Mouse (Mus musculus): ENCODE results near the gene Cptp. TPM values are rescaled to one million over a fixed set of nuclear protein-coding genes. Genes with fewer than 3 reads are reported as not detected.

Gene Cptp
- polyA plus RNA-seq, 1 experiment from 2014 or later = 24.8 TPM

DNA sequence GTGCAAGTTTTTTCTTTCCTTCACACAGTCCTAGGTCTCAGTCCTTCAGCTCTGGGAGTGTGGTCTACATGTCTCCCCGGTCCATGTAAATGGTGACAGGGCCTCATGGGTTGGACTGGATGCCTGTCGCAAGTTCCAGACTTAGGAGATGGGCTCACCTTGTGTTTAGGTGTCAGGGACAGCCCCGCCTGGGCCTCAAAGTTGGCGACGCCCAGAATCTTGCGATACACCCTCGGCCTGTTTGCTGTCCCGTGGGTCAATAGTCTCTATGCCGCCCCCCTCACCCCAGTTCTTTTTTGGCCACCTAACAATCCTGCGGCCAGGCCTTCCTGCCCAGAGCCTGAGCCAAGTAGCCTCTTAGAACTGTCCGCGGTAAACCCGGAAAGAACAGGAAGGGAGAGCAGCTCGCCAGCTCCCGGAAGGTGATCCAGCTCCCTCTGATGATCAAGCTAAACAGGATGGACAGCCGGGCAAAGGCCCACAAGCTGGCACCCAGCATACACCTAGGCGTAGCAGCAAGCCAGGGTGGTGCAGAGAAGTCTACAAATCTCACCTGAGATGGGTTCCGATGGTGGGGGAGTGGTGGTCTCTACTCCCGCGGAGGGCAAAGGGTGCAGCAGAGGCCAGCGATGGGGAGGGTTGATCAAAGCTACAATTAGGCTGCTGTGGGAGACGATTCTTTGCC, 484 bp downstream of the Cptp start:
- Histone ChIP-seq H3K4me3 (peak overlapping the region; percentile 87), H3K27ac (peak overlapping the region; percentile 91), H3K27me3 (ENCODE audit: insufficient read depth, poor library complexity, severe bottlenecking) (no peaks in the 10 kb centered on the region), H3K9me3 (no peaks in the 10 kb centered on the region), H3K36me3 (peaks cover 58% of the 10 kb centered on the region), H3K4me1 (replicated peaks) (peaks cover 28% of the 10 kb centered on the region)
- 10% methylated on average over 22 of the region's 22 CpGs for WGBS
- DNase-seq (ENCODE audit: low spot score) = no peak

DNA sequence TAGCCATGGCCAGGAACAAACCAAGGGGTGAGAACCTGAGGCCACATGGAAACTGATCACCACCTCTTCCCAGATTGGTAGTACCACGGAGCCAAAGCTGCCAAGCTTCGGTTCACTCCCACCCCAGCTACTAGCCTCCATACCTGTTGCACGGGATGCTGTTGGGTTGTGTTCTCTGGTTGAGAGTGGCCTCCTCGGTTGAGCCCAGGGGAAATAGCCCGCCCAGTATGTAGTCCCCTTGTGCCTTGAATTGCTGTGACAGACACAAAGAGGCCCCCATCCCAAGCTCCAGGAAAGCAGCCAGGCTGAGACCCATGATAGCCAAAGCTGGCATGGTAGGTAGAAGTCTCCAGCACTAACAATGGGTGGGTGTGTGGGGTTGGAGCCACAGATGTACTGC, 6.2 kb downstream of the Cptp start, which contains the start of gene Tas1r3:
Tas1r3 (minus strand) TSS at position 362 of the 400 bp plus-strand sequence.
- Histone ChIP-seq H3K4me1 (replicated peaks) (peaks cover 1% of the 10 kb centered on the region; the same call in 1 of the 2 replicates), H3K36me3 (peaks cover 75% of the 10 kb centered on the region), H3K27me3 (ENCODE audit: insufficient read depth, poor library complexity, severe bottlenecking) (no peaks in the 10 kb centered on the region), H3K27ac (no peak within 1 kb of the TSS), H3K4me3 (no peak within 1 kb of the TSS), H3K9me3 (no peaks in the 10 kb centered on the region)
- WGBS = 84% methylated on average over 5 of the region's 5 CpGs
- DNase-seq (ENCODE audit: low spot score) = no peak

DNA sequence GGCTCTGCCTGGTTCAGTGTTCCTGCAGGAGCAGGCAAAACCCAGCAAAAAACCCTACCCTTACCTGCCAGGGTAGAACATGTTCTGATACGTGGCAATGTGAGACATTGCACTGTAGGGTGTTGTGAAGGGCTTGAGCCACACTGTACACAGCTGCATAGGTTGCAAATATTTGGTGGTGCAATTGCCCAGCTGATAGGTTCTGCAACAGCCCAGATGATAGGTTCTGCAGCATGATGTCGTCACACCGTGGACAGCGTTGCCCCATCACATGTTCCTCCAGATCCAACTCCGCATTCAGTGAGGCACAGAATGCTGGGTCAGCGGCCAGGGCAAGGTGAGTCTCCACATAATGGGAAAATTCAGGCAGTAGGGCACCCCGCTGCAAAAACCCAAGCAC, 7.5 kb downstream of the Cptp start:
- Histone ChIP-seq H3K9me3 (no peaks in the 10 kb centered on the region), H3K27ac (no peak overlapping the region), H3K4me3 (no peak overlapping the region), H3K4me1 (replicated peaks) (no peaks in the 10 kb centered on the region), H3K27me3 (ENCODE audit: insufficient read depth, poor library complexity, severe bottlenecking) (no peaks in the 10 kb centered on the region), H3K36me3 (peaks cover 84% of the 10 kb centered on the region)
- 95% methylated on average over 7 of the region's 7 CpGs for WGBS
- DNase-seq (ENCODE audit: low spot score) = no peak

DNA sequence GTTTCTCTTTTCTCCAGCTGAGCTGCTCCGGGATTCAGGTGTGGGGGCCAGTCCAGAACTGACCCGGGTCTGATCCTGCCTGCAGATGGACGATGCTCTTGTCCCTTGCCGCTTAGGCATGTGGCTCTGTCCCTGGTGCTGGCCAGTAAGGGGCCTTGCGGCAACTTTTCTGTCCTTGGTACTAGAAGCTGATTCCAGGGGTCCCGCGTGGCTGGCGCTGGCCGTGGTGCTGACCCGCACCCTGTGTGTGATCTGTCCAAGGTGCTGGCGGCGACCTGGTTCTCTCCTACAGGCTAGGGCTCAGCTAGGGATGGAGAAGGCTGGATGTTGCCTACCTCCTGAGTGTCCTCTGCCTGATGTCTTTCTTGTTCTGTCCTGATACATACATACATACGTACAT, 9.9 kb downstream of the Cptp start:
- peak; percentile 82 for DNase-seq (ENCODE audit: low spot score)
- WGBS = 28% methylated on average over 13 of the region's 13 CpGs
- Histone ChIP-seq H3K27ac (no peak overlapping the region), H3K9me3 (no peaks in the 10 kb centered on the region), H3K36me3 (peaks cover 84% of the 10 kb centered on the region), H3K4me1 (replicated peaks) (no peaks in the 10 kb centered on the region), H3K4me3 (no peak overlapping the region), H3K27me3 (ENCODE audit: insufficient read depth, poor library complexity, severe bottlenecking) (no peaks in the 10 kb centered on the region)

DNA sequence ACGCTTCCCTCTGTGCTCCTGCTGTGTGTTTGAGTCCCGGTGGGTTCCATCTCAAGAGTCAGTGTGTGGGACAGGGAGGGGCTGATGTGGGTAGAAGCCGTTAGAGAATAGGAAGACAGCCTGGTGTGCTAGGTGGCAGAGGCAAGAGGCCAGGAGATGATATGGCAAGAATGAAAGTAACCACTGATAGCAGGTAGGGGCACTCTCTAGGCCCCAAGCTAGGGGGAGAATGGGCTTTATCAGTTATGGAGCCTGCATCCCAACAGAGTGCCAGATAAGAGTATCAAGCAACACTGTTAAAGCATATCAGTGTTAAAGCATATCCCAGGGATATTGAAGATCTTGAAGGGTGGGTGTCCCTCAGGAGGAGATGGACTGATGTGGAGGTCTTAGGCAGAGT, 12.4 kb downstream of the Cptp start:
- DNase-seq (ENCODE audit: low spot score) = no peak
- H3K9me3 ChIP-seq = no peaks in the 10 kb centered on the region
- H3K27ac ChIP-seq = no peak overlapping the region
- H3K4me1 ChIP-seq (replicated peaks) = no peaks in the 10 kb centered on the region
- no peaks in the 10 kb centered on the region for H3K27me3 ChIP-seq (ENCODE audit: insufficient read depth, poor library complexity, severe bottlenecking)
- peaks cover 96% of the 10 kb centered on the region for H3K36me3 ChIP-seq
- 84% methylated on average over 3 of the region's 3 CpGs for WGBS
- no peak overlapping the region for H3K4me3 ChIP-seq

DNA sequence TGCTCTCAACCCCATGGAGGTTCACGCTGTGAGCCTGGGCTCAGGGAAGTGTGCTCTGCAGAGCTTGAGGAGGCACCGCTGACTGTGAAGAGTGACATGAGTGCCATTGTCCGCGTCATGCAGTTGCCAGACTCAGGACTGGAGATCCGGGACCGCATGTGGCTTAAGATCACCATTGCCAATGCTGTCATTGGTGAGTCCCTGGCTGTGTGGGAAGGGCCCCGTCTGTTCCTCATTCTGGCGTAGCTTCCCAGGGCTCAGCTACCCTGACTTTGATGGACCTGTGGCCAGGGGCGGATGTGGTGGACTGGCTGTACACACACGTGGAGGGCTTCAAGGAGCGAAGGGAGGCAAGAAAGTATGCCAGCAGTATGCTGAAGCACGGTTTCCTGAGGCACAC, 13.2 kb downstream of the Cptp start:
- no peaks in the 10 kb centered on the region for H3K4me1 ChIP-seq (replicated peaks)
- no peaks in the 10 kb centered on the region for H3K27me3 ChIP-seq (ENCODE audit: insufficient read depth, poor library complexity, severe bottlenecking)
- WGBS = 93% methylated on average over 12 of the region's 12 CpGs
- no peak overlapping the region for H3K27ac ChIP-seq
- no peaks in the 10 kb centered on the region for H3K9me3 ChIP-seq
- peaks cover 91% of the 10 kb centered on the region for H3K36me3 ChIP-seq
- DNase-seq (ENCODE audit: low spot score) = no peak
- H3K4me3 ChIP-seq = no peak overlapping the region

DNA sequence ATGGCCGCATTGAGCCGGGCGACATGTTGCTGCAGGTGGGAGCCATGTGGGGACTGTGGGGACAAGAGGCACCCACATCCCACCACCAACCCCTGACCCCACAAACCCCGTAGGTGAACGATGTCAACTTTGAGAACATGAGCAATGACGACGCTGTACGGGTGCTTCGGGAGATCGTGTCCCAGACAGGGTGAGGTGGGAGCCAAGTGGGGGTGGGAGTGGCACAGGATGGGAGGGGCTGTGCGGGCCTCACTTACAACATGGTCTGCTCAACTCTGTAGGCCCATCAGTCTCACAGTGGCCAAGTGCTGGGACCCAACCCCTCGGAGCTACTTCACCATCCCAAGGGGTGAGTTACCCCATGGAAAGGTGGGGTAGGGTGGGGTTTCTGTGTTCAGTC, 14.2 kb downstream of the Cptp start:
- Histone ChIP-seq H3K4me1 (replicated peaks) (peaks cover 9% of the 10 kb centered on the region), H3K4me3 (no peak overlapping the region), H3K27ac (no peak overlapping the region), H3K27me3 (ENCODE audit: insufficient read depth, poor library complexity, severe bottlenecking) (no peaks in the 10 kb centered on the region), H3K36me3 (peaks cover 89% of the 10 kb centered on the region), H3K9me3 (no peaks in the 10 kb centered on the region)
- DNase-seq (ENCODE audit: low spot score) = no peak
- 96% methylated on average over 12 of the region's 12 CpGs for WGBS

DNA sequence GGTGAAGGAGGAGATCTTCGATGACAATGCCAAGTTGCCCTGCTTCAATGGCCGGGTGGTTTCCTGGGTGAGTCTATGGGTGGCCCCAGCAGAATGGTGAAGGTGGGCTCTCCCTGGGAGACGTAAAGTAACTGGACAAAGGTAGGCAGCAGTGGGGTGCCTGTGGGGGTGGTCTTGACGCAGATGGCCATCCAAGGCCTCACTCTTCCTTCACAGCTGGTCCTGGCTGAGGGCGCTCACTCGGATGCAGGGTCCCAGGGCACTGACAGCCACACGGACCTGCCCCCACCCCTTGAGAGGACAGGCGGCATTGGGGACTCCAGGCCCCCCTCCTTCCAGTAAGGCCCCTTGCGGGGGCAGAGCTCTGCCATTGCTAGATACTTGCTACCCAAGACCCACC, 15.8 kb downstream of the Cptp start:
- no peaks in the 10 kb centered on the region for H3K9me3 ChIP-seq
- H3K36me3 ChIP-seq = peaks cover 74% of the 10 kb centered on the region
- DNase-seq (ENCODE audit: low spot score) = no peak
- H3K27me3 ChIP-seq (ENCODE audit: insufficient read depth, poor library complexity, severe bottlenecking) = no peaks in the 10 kb centered on the region
- H3K27ac ChIP-seq = no peak overlapping the region
- H3K4me1 ChIP-seq (replicated peaks) = peaks cover 24% of the 10 kb centered on the region
- 88% methylated on average over 9 of the region's 9 CpGs for WGBS
- no peak overlapping the region for H3K4me3 ChIP-seq

DNA sequence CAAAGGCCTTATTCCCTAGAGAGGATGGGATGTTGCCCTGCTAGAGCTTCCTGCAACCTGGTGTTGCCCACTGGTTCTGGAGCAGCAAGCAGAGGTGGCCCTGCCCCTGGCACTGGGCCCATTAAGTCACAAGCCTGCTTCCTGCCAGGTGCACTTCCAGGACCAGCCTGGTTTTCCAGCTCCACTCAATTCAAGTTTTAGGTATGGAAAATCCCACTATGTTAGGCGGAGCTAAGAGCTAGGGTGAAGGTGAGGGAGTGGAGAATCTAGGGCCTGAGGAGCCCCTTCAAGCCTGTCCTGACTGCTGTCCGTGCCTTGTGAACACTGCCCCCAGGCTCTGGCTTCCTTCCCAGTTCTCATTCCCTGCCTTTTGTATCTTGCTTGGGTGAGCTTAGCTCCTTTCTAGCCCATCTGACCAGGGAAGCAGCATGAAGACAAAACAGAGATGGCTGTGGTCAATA, 17.3 kb downstream of the Cptp start:
- 90% methylated on average over 2 of the region's 2 CpGs for WGBS

DNA sequence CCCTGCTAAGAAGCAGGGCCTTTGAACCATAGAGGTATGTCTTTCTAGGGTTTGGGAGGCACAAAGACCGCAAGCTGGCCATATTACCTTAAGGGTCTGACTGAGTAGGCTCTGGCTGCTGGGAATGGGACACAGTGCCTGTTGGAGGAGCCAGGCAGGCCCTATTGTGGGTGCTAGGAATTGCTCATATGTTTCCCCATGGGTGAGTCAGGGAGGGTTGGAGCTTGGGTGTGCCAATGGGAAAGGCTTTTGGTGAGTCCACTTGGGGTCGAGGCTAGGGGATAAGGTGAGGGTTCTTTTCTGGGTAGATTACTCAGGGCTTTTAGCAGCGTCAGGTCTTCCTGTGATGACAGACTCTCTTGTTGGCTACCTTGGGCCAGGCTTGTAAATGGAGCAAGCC, 17.9 kb downstream of the Cptp start:
- Histone ChIP-seq H3K36me3 (peaks cover 53% of the 10 kb centered on the region), H3K4me1 (replicated peaks) (peaks cover 41% of the 10 kb centered on the region), H3K27ac (no peak overlapping the region), H3K4me3 (no peak overlapping the region), H3K27me3 (ENCODE audit: insufficient read depth, poor library complexity, severe bottlenecking) (no peaks in the 10 kb centered on the region), H3K9me3 (no peaks in the 10 kb centered on the region)
- no peak for DNase-seq (ENCODE audit: low spot score)
- WGBS = 92% methylated on average over 3 of the region's 3 CpGs

More for the DNA sequence above, 17.3 kb downstream of the Cptp start:
- Histone ChIP-seq H3K36me3 (peaks cover 59% of the 10 kb centered on the region), H3K4me1 (replicated peaks) (peaks cover 35% of the 10 kb centered on the region), H3K9me3 (no peaks in the 10 kb centered on the region), H3K4me3 (no peak overlapping the region), H3K27ac (no peak overlapping the region), H3K27me3 (ENCODE audit: insufficient read depth, poor library complexity, severe bottlenecking) (no peaks in the 10 kb centered on the region)
- no peak for DNase-seq (ENCODE audit: low spot score)

DNA sequence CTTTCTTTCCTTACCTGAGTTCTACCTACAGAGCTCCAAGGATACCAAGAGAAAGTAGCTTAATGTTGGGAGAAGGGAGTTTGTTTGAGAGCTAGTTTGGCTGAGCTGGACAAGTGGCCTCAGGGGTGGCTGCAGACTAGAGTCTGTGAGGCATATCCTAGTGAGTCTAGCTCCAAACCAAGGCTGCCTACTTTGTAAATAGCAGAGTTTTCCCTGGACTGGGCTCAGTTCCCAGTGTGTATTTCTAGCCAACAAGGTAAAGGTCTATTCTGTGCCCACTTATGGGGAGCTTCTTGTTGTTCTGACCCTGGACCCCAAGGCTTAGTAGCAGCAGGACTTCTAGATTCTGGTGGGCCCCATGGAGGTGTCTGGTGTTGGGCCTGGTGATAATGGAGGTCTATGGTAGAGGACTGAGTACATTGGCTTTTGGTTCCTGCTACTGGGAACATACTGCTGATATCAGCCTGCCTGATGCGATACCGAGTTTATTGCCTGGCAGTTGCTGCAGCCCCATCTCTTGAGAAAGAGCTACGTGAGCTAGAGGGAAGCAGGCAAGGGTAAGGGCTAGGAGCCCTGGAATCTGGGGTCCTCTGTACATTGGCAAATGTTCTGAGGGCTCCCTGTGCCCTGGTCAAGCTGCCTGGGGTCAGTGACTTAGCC, 19.3 kb downstream of the Cptp start:
- no peak for DNase-seq (ENCODE audit: low spot score)
- Histone ChIP-seq H3K27ac (no peak overlapping the region), H3K4me1 (replicated peaks) (peaks cover 43% of the 10 kb centered on the region), H3K9me3 (no peaks in the 10 kb centered on the region), H3K27me3 (ENCODE audit: insufficient read depth, poor library complexity, severe bottlenecking) (no peaks in the 10 kb centered on the region), H3K36me3 (peaks cover 39% of the 10 kb centered on the region), H3K4me3 (no peak overlapping the region)
- WGBS = 95% methylated on average over 3 of the region's 3 CpGs

DNA sequence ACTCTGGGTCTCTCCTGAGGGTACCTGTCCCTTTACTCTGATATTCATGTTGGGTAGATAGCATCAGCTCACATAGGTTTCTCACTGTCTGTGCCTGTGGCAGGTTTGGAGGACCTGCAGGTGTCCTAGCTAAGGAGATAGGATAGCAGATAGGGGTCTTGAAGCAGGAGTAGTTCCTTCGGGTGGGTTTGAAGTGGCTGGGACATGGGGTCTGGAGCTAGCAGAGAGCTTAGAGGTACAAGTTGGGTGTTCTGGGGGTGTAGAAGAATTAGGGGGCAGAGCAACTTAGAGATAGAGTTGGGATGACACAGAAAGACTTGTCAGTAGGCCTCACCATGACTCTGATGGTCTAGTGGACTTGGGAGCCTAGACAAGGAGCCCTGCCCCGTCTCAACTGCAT, 19.8 kb downstream of the Cptp start:
- H3K4me1 ChIP-seq (replicated peaks) = peaks cover 43% of the 10 kb centered on the region
- WGBS = 84% methylated on average over 2 of the region's 2 CpGs
- no peak for DNase-seq (ENCODE audit: low spot score)

DNA sequence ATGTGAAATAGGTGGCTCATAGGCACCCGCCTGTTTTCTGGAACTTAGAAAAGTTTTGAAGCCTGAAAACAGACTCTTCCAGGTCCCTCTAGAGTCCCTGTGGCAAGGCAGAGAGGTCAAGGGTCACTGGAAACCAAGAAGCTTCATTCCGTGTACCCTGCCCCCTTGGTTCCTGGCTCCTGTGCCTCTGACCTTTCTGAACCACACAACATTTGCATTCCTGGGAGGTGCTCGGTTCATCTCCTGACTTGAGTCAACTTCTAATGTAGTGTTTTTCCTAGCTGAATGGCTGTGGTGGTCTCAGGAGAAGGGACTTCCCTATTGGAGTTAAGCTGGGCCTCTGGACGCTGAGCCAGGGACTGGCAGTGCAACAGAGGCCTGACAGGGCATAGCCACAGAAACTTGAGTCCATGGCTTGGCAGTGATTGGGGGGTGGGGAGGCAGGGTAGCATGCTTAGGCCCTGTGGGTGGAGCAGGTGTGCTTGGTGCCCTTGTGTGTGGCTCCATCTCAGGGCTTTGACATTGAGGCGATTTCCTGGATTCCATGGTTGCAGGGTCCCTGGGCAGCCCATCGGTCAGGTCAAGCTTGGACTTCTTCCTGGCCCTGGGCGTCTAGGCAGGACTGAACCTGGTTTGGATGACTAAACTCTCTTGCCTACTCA, 20.7 kb downstream of the Cptp start:
- Histone ChIP-seq H3K9me3 (no peaks in the 10 kb centered on the region), H3K27ac (no peak overlapping the region; the same call in 1 of the 2 replicates), H3K36me3 (peaks cover 29% of the 10 kb centered on the region), H3K4me1 (replicated peaks) (peaks cover 43% of the 10 kb centered on the region), H3K4me3 (peak overlapping the region; percentile 88), H3K27me3 (ENCODE audit: insufficient read depth, poor library complexity, severe bottlenecking) (no peaks in the 10 kb centered on the region)
- WGBS = 50% methylated on average over 7 of the region's 7 CpGs
- no peak for DNase-seq (ENCODE audit: low spot score)

More for the DNA sequence above, 19.8 kb downstream of the Cptp start:
- Histone ChIP-seq H3K4me3 (0 out of 2 replicates have a peak overlapping the region, but pooled peaks have one; percentile 88), H3K9me3 (no peaks in the 10 kb centered on the region), H3K27ac (no peak overlapping the region), H3K27me3 (ENCODE audit: insufficient read depth, poor library complexity, severe bottlenecking) (no peaks in the 10 kb centered on the region), H3K36me3 (peaks cover 33% of the 10 kb centered on the region)

Measured in hindbrain, embryonic 10.5 days (tissue).